In the genomic region with DNA sequence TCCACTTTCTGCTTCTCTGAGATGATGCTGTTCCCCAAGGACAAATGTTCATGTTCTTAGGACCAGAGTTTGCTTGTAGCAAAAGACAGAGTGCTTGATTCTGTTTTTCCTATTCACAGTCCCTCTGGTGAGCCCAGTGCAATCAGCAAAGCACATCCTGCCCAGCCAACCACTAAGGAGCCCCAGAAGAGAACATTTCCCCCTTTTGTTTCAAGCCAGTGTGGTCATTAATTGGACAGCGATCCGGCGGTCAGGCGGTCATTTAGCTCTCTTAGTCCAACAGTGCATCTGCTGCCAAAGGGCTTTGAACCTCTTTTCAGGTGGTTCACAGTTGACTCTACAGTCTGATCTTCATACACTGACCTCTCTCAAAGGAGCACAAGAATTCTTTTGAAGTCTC, we compare ENCODE assay signal across 22 mouse cellular contexts. TPM values are rescaled to one million over a fixed set of nuclear protein-coding genes. Genes with fewer than 3 reads are reported as not detected.
DNase-seq lines count a peak whose midpoint lies in the region; ATAC-seq lines count a peak whose summit lies in the region.
"Had no signal": no experiment of that assay in that cellular context is flagged by ENCODE, and none has a peak within 500 bp of the region (broad histone marks: within the 10 kb centered on the region; RNA-seq: fewer than 3 reads in every experiment).

No protein-coding gene starts in this region.

- peak; percentile 35 for DNase-seq in gastrocnemius, adult 18-20 months (ENCODE audit: low spot score)
- no peak for DNase-seq in gastrocnemius, postnatal 4 days (ENCODE audit: low spot score in 2 of 2)
- peak; percentile 45 for DNase-seq in heart, adult 11 months
- no peak for DNase-seq in heart, postnatal 25 days (ENCODE audit: low spot score)
- peak; percentile 53 for DNase-seq in Muller cell, postnatal 12 days (ENCODE audit: inconsistent ontology term)
- DNase-seq in gastrocnemius, postnatal 25 days = peak; percentile 56
- DNase-seq: adrenal gland, adult 2 months; adrenal gland, postnatal 14 days; B cell, adult 2 months; cerebellum, adult 18-20 months; cerebellum, adult 9-10 months; cerebellum, postnatal 14 days; heart, postnatal 14 days; kidney, adult 18-20 months; kidney, adult 9 months had no signal

- intact Hi-C loops in heart, postnatal 25 days (cut with DNase I) = no loop called here

- no peak for ATAC-seq in monocyte, adult 5-6 weeks (replicated peaks; ENCODE audit: insufficient number of reproducible peaks, low FRiP score, low TSS enrichment, poor library complexity, severe bottlenecking)
- ATAC-seq: forebrain, embryonic 13.5 days; forebrain, embryonic 16.5 days; hindbrain, postnatal 0 days; inflammation-experienced regulatory T-cells, adult 6 months; intestine, embryonic 16.5 days had no signal

RNA-seq across cellular contexts. Expression of gene Dgki, which starts 10.6 kb away (rescaled TPM):
- total RNA-seq in gastrocnemius, adult 18-20 months (2021) = under 1 TPM; 0.11 to 0.40 TPM
- total RNA-seq in gastrocnemius, postnatal 4 days (2021) = 1 to 10 TPM; 1.1 to 1.9 TPM
- total RNA-seq in heart, postnatal 25 days (2021) = under 1 TPM; 0.20 to 0.29 TPM
- total RNA-seq in gastrocnemius, postnatal 25 days (2021) = under 1 TPM; 0.13 to 0.15 TPM
- 0.32 TPM in 1 of 3 replicates, not detected in the others for total RNA-seq in monocyte, adult 5-6 weeks (2017)
- total RNA-seq: granulocyte monocyte progenitor cell, adult 5-6 weeks had no signal

Comparison
In these comparisons a context has a peak if more than half of its experiments do, and no peak if none do; other contexts are left out.
1. DNase-seq: peak in gastrocnemius, adult 18-20 months (single experiment), heart, adult 11 months (single experiment), Muller cell, postnatal 12 days (single experiment) and gastrocnemius, postnatal 25 days (single experiment); none in gastrocnemius, postnatal 4 days (0 of 2) and heart, postnatal 25 days (single experiment).